Mouse (Mus musculus) embryonic fibroblast, embryonic 13.5 days (primary cell): ENCODE data around the gene Gng13.

Experiments used
- CTCF ChIP-seq: IDR thresholded peaks from 2 replicates; pipeline ENCODE4 v1.5.1; 2011; ENCODE audit warnings: mild to moderate bottlenecking, control low read depth, low read length, moderate library complexity, borderline replicate concordance; ENCODE audit not compliant: insufficient read depth
- POLR2A ChIP-seq: IDR thresholded peaks from 2 replicates; pipeline ENCODE4 v1.6.1; 2011; ENCODE audit warnings: low read depth, mild to moderate bottlenecking, control low read depth, low read length, moderate library complexity

- TF ChIP-seq CTCF (no peak), POLR2A (no peak)
Observed at GRCm38 (mm10) chr17:25711136-25711535, 5.8 kb upstream of the Gng13 start.
